Mouse (Mus musculus) neural tube, embryonic 13.5 days (tissue): ENCODE data around the gene Pacrg. TPM values are rescaled to one million over a fixed set of nuclear protein-coding genes. Genes with fewer than 3 reads are reported as not detected.

ENCODE experiments used
- ATAC-seq: fragments of 200-750 bp; cut with Nextera tagmentation; 2 replicates; pipeline ENCODE4 v1.8.0; 2017; ENCODE audit warnings: low read depth, mild to moderate bottlenecking, moderate TSS enrichment, moderate library complexity
- H3K27ac ChIP-seq: fragments of 300-500 bp; sonication (generic); replicated peaks from 2 replicates; pipeline ENCODE4 v1.5.1; 2015; ENCODE audit warnings: moderate library complexity, mild to moderate bottlenecking, inconsistent platforms
- H3K27me3 ChIP-seq: fragments of 300-500 bp; sonication (generic); 2 replicates; pipeline ENCODE4 v1.6.1; 2015; ENCODE audit warnings: mild to moderate bottlenecking, inconsistent platforms
- H3K36me3 ChIP-seq: fragments of 300-500 bp; sonication (generic); 2 replicates; pipeline ENCODE4 v1.6.1; 2015; ENCODE audit warnings: mild to moderate bottlenecking, inconsistent platforms
- H3K4me1 ChIP-seq: fragments of 300-500 bp; sonication (generic); replicated peaks from 2 replicates; pipeline ENCODE4 v1.6.1; 2015; ENCODE audit warnings: inconsistent platforms
- H3K4me2 ChIP-seq: fragments of 300-500 bp; sonication (generic); 2 replicates; pipeline ENCODE4 v1.6.1; 2015; ENCODE audit warnings: inconsistent platforms, mild to moderate bottlenecking, moderate library complexity
- H3K4me3 ChIP-seq: fragments of 300-500 bp; sonication (generic); 2 replicates; pipeline ENCODE4 v1.5.1; 2015; ENCODE audit warnings: mild to moderate bottlenecking, inconsistent platforms
- H3K9ac ChIP-seq: fragments of 300-500 bp; sonication (generic); 2 replicates; pipeline ENCODE4 v1.6.1; 2015; ENCODE audit warnings: moderate library complexity, mild to moderate bottlenecking, inconsistent platforms
- H3K9me3 ChIP-seq: fragments of 300-500 bp; sonication (generic); 2 replicates; pipeline ENCODE4 v1.6.1; 2016; ENCODE audit warnings: inconsistent platforms
- WGBS: fragments of 180-500 bp; shearing (Covaris S2); methylation state at CpG from one replicate; pipeline ENCODE4 v1.1.7; 2015; 5-methylcytosine and 5-hydroxymethylcytosine counted together
- polyA plus RNA-seq: library from polyadenylated mRNA; unstranded; fragments of >200 nt; fragmentation: Nextera tagmentation; extraction: Ambion mirVana; gene quantifications from 2 replicates; pipeline ENCODE4 v1.2.1, GENCODE M21; 2015

Pacrg gene
- polyA plus RNA-seq, 1 experiment from 2014 or later = 14.2 TPM

GRCm38 (mm10) chr17:10476807-10477206, 363.3 kb downstream of the Pacrg start:
- no peaks in the 10 kb centered on the region for H3K9me3 ChIP-seq
- 27% methylated on average over 7 of the region's 7 CpGs for WGBS
- 0 out of 2 replicates have a peak overlapping the region, but pooled peaks have one; percentile 39 for H3K27ac ChIP-seq
- H3K4me3 ChIP-seq = no peak overlapping the region
- H3K4me2 ChIP-seq = no peak overlapping the region
- H3K4me1 ChIP-seq = peaks cover 26% of the 10 kb centered on the region
- H3K36me3 ChIP-seq = no peaks in the 10 kb centered on the region
- ATAC-seq = no peak; the same call in 1 of the 2 replicates
- H3K27me3 ChIP-seq = no peaks in the 10 kb centered on the region
- H3K9ac ChIP-seq = no peak overlapping the region

GRCm38 (mm10) chr17:10474972-10475371, 365.1 kb downstream of the Pacrg start:
- H3K9ac ChIP-seq = no peak overlapping the region
- WGBS = 82% methylated on average over 6 of the region's 6 CpGs
- no peaks in the 10 kb centered on the region for H3K27me3 ChIP-seq
- peaks cover 26% of the 10 kb centered on the region for H3K4me1 ChIP-seq
- H3K9me3 ChIP-seq = no peaks in the 10 kb centered on the region
- no peak overlapping the region for H3K4me2 ChIP-seq
- ATAC-seq = no peak
- H3K27ac ChIP-seq = no peak overlapping the region
- H3K4me3 ChIP-seq = no peak overlapping the region
- no peaks in the 10 kb centered on the region for H3K36me3 ChIP-seq

- no peak overlapping the region for H3K4me3 ChIP-seq
- H3K27ac ChIP-seq = no peak overlapping the region
- no peaks in the 10 kb centered on the region for H3K27me3 ChIP-seq
- peaks cover 21% of the 10 kb centered on the region for H3K4me1 ChIP-seq
- H3K9me3 ChIP-seq = no peaks in the 10 kb centered on the region
- no peak overlapping the region for H3K4me2 ChIP-seq
- no peak for ATAC-seq
- H3K36me3 ChIP-seq = no peaks in the 10 kb centered on the region
- WGBS = 65% methylated on average over 7 of the region's 7 CpGs
- H3K9ac ChIP-seq = no peak overlapping the region
Observed at GRCm38 (mm10) chr17:10473826-10474384, 366.2 kb downstream of the Pacrg start.

GRCm38 (mm10) chr17:10473175-10473574, 366.9 kb downstream of the Pacrg start:
- Histone ChIP-seq H3K9me3 (no peaks in the 10 kb centered on the region), H3K36me3 (no peaks in the 10 kb centered on the region), H3K27me3 (no peaks in the 10 kb centered on the region), H3K4me3 (no peak overlapping the region), H3K4me2 (no peak overlapping the region), H3K9ac (no peak overlapping the region), H3K27ac (no peak overlapping the region), H3K4me1 (peaks cover 15% of the 10 kb centered on the region)
- ATAC-seq = no peak
- 84% methylated on average over 6 of the region's 6 CpGs for whole genome bisulfite sequencing

- 92% methylated on average over 9 of the region's 9 CpGs for WGBS
- ATAC-seq = no peak
- H3K36me3 ChIP-seq = no peaks in the 10 kb centered on the region
- H3K4me2 ChIP-seq = no peak overlapping the region
- no peaks in the 10 kb centered on the region for H3K9me3 ChIP-seq
- no peaks in the 10 kb centered on the region for H3K27me3 ChIP-seq
- H3K9ac ChIP-seq = no peak overlapping the region
- H3K4me1 ChIP-seq = no peaks in the 10 kb centered on the region
- H3K27ac ChIP-seq = no peak overlapping the region
- H3K4me3 ChIP-seq = no peak overlapping the region
Observed at GRCm38 (mm10) chr17:10469874-10470568, 370.1 kb downstream of the Pacrg start.

- Histone ChIP-seq H3K4me1 (no peaks in the 10 kb centered on the region), H3K4me3 (no peak overlapping the region), H3K4me2 (no peak overlapping the region), H3K27me3 (no peaks in the 10 kb centered on the region), H3K27ac (no peak overlapping the region), H3K9me3 (no peaks in the 10 kb centered on the region), H3K9ac (no peak overlapping the region), H3K36me3 (no peaks in the 10 kb centered on the region)
- 88% methylated on average over 3 of the region's 3 CpGs for WGBS
- ATAC-seq = no peak
Observed at GRCm38 (mm10) chr17:10467102-10467501, 373.0 kb downstream of the Pacrg start.

- Histone ChIP-seq H3K36me3 (no peaks in the 10 kb centered on the region), H3K9me3 (no peaks in the 10 kb centered on the region), H3K4me2 (no peak overlapping the region), H3K27me3 (no peaks in the 10 kb centered on the region), H3K9ac (no peak overlapping the region), H3K27ac (no peak overlapping the region), H3K4me1 (no peaks in the 10 kb centered on the region), H3K4me3 (no peak overlapping the region)
- 79% methylated on average over 6 of the region's 6 CpGs for WGBS
- ATAC-seq = no peak
Observed at GRCm38 (mm10) chr17:10465467-10465866, 374.6 kb downstream of the Pacrg start.

- Histone ChIP-seq H3K9me3 (no peaks in the 10 kb centered on the region), H3K36me3 (no peaks in the 10 kb centered on the region), H3K4me3 (no peak overlapping the region), H3K27ac (no peak overlapping the region), H3K4me2 (no peak overlapping the region), H3K9ac (no peak overlapping the region), H3K4me1 (no peaks in the 10 kb centered on the region), H3K27me3 (no peaks in the 10 kb centered on the region)
- ATAC-seq = no peak
- 51% methylated on average over 3 of the region's 3 CpGs for WGBS
Observed at GRCm38 (mm10) chr17:10464700-10465099, 375.4 kb downstream of the Pacrg start.

GRCm38 (mm10) chr17:10463626-10464025, 376.5 kb downstream of the Pacrg start:
- WGBS = 87% methylated on average over 3 of the region's 3 CpGs
- Histone ChIP-seq H3K4me3 (no peak overlapping the region), H3K27me3 (no peaks in the 10 kb centered on the region), H3K4me2 (no peak overlapping the region), H3K27ac (no peak overlapping the region), H3K36me3 (no peaks in the 10 kb centered on the region), H3K4me1 (no peaks in the 10 kb centered on the region), H3K9ac (no peak overlapping the region), H3K9me3 (no peaks in the 10 kb centered on the region)
- no peak for ATAC-seq

- Histone ChIP-seq H3K27ac (no peak overlapping the region), H3K9ac (no peak overlapping the region), H3K4me2 (no peak overlapping the region), H3K4me1 (peaks cover 13% of the 10 kb centered on the region), H3K36me3 (no peaks in the 10 kb centered on the region), H3K27me3 (no peaks in the 10 kb centered on the region), H3K4me3 (no peak overlapping the region), H3K9me3 (no peaks in the 10 kb centered on the region)
- WGBS = 91% methylated on average over 4 of the region's 4 CpGs
- no peak for ATAC-seq
Observed at GRCm38 (mm10) chr17:10460916-10461315, 379.2 kb downstream of the Pacrg start.

- Histone ChIP-seq H3K4me1 (peaks cover 17% of the 10 kb centered on the region), H3K27ac (no peak overlapping the region), H3K27me3 (no peaks in the 10 kb centered on the region), H3K9me3 (no peaks in the 10 kb centered on the region), H3K4me2 (no peak overlapping the region), H3K36me3 (no peaks in the 10 kb centered on the region), H3K4me3 (no peak overlapping the region), H3K9ac (no peak overlapping the region)
- no peak for ATAC-seq
Observed at GRCm38 (mm10) chr17:10458743-10459142, 381.4 kb downstream of the Pacrg start.

GRCm38 (mm10) chr17:10456409-10456808, 383.7 kb downstream of the Pacrg start:
- Histone ChIP-seq H3K4me1 (peaks cover 30% of the 10 kb centered on the region), H3K27ac (0 out of 2 replicates have a peak overlapping the region, but pooled peaks have one; percentile 4), H3K36me3 (no peaks in the 10 kb centered on the region), H3K27me3 (no peaks in the 10 kb centered on the region), H3K9ac (no peak overlapping the region), H3K4me2 (no peak overlapping the region), H3K9me3 (no peaks in the 10 kb centered on the region), H3K4me3 (no peak overlapping the region)
- 39% methylated on average over 4 of the region's 4 CpGs for WGBS
- ATAC-seq = peak; percentile 70

GRCm38 (mm10) chr17:10455961-10456360, 384.1 kb downstream of the Pacrg start:
- H3K27me3 ChIP-seq = no peaks in the 10 kb centered on the region
- H3K4me1 ChIP-seq = peaks cover 34% of the 10 kb centered on the region
- H3K9ac ChIP-seq = no peak overlapping the region
- H3K27ac ChIP-seq = peak overlapping the region; percentile 39
- no peak overlapping the region for H3K4me3 ChIP-seq
- no peaks in the 10 kb centered on the region for H3K36me3 ChIP-seq
- 70% methylated on average over 7 of the region's 7 CpGs for WGBS
- no peaks in the 10 kb centered on the region for H3K9me3 ChIP-seq
- no peak overlapping the region for H3K4me2 ChIP-seq
- no peak for ATAC-seq
